Mouse (Mus musculus) granulocyte monocyte progenitor cell, adult 5-6 weeks (primary cell): ENCODE measurements around the gene Grip1. TPM values are rescaled to one million over a fixed set of nuclear protein-coding genes. Genes with fewer than 3 reads are reported as not detected.

Experiments used
- ATAC-seq: replicated peaks from 2 replicates; pipeline ENCODE4 v1.8.0; 2016; ENCODE audit warnings: mild to moderate bottlenecking, moderate TSS enrichment, inconsistent platforms; ENCODE audit not compliant: poor library complexity, severe bottlenecking
- total RNA-seq, 2 experiments: library from RNA; stranded (forward) in 1 of 2; stranded (reverse) in 1 of 2; fragments of 200-712, 200-1000 nt in 1 of 2; fragments of >200 nt in 1 of 2; fragmentation: Nextera tagmentation in 1 of 2; gene quantifications; 2 replicates each; pipeline ENCODE4 v1.2.3; 2014 to 2017

The Grip1 gene
- total RNA-seq, 2 experiments from 2014 or later: not detected

GRCm38 (mm10) chr10:119457121-119457520 lies 3.5 kb downstream of the Grip1 start:
- no peak for ATAC-seq

DNA sequence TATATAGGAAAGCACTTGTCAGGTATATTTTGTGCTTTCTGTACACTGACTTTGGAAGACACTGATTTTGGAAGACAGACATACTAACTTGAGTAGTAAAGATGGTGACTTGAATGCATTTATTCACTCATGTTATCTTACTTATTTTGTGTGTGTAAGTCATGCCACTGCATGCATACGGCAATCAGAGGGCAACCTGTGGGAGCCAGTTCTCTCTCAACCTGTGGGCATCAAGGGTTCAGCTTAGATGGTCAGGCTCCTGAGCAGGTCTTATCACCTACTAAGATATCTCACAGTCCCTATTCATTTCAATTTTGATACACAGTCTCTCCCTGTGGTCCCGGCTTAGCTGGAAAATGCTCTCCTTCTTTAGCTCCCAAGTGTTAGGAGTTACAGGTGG lies 5.4 kb downstream of the Grip1 start:
- no peak for ATAC-seq

- no peak for ATAC-seq
Measured at GRCm38 (mm10) chr10:119463345-119463744, 9.7 kb downstream of the Grip1 start.

DNA sequence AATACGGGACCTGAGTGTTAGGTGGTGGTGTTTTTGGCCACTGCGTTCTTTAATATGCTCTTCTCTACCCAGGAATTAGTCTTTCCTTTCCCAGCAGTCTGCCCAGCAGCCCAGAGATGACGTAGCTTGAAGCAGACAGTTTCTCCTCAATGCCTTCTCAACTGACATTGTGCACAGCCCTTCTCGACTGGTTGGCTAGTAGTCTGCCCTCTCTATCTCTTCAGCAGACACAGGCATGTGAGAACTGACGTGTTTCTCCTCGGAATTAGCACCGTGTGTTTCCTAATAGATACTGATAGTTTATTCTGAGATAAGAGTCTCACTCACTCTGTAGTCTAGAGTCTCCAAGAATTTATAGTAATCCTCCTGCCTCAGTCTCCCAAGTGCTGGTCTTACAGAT lies 10.2 kb downstream of the Grip1 start:
- no peak for ATAC-seq

GRCm38 (mm10) chr10:119467976-119468375 lies 14.3 kb downstream of the Grip1 start:
- no peak for ATAC-seq

DNA sequence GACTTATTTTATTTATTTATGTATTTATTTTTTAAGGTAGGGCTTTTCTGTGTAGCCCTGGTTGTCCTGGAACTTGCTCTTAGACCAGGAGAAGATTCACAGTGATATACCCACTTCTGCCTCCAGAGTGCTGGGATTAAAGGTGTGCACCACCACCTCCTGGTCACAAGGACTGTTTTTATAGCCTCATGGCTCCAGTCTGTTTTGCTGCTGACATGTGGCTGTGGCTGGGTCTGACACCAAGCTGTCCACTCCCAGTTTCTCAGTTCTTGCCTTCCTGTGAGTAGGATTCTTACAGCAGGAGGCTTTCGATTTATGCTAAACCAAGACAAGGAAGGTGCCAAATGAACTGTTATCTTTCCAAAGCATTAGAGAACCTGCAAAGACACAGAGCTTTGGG lies 16.5 kb downstream of the Grip1 start:
- no peak for ATAC-seq

GRCm38 (mm10) chr10:119475166-119475565 lies 21.5 kb downstream of the Grip1 start:
- no peak for ATAC-seq

- no peak for ATAC-seq
Measured at GRCm38 (mm10) chr10:119477661-119478060, 24.0 kb downstream of the Grip1 start.

DNA sequence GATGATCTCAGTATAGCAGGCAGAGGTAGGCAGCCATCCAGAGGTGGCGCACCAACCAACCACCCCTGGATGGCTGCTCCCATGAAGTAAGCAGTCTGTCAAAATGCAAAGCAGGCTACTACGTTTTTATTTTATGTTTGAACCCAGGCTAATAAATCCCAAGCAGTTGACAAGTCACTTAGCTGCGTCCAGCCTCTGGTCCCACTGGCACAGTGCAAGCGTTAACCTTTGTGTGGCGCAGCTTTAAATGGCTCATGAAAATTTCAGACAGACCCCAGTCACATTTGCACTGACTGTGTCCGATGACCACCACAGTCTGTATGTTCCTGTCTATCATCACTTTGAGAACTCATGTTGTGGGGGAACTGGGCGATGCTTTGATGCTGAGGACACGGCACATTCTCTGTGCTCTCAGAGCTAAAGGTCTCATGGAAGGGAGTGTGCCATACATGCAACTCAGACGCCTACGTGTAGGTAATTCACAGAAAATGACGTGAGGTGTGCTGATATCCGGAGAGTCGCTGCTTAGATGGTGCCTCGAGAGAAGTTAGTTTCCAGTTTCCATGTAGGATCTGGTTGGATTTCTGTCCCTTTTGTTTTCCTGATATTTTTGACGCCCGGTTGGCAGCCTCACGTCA lies 29.6 kb downstream of the Grip1 start:
- ATAC-seq: no peak

- no peak for ATAC-seq
Measured at GRCm38 (mm10) chr10:119483766-119484165, 30.1 kb downstream of the Grip1 start.

DNA sequence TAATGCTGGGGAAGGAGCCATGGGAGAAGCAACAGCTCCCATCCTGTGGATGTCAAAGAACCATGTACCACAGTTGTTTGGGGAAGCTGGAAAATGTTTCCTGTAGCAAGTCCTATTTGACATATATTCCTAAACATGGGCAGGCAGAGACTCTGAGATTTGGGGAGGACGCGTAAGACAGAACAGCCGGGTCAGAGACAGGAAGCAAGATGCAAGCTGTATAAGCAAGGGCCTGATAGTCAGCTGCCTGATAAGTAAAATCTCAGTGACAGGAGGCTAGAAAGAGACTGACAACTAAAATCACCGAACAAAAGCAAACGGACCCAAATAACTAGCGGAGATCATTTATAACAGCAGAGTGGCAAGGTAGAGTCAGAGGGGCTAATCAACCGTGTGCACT lies 33.3 kb downstream of the Grip1 start:
- no peak for ATAC-seq

DNA sequence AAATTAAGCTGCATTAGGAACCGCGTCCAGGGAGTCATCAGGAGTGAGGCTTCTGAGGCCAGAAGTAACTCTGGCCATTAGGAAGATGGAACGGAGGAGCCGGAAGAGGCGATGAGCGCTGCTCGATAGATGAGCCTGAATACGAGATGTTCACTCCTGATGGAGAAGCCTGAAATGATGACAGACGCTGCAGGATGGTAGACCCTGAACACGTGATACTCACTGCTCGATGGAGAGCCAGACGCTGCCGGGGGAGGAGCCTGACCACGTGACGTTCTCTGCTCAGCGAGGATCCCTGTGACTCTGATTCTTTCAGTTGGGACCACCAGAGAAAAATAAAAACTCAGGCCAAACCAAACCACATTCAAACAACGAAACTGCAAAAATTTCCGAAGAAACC lies 37.2 kb downstream of the Grip1 start:
- ATAC-seq: no peak

DNA sequence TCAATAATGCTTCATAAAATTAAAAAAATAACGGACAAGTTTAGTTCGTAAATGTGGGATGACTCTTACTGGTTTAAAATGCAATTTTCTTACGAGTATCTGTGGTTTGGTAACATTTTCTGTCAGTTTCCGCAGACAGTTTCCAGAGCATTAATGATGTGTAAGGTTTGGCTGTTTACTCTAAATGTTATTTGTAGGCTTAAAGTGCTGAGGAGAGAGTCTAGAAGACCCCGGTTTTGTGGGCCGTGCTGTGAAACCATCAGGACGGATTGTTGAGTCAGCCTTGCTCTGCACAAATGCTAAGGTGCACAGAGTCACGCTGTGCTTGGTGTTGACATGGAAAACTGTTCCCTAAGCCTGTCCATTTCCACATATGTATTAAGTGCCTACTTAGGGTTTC lies 41.7 kb downstream of the Grip1 start:
- ATAC-seq: no peak

DNA sequence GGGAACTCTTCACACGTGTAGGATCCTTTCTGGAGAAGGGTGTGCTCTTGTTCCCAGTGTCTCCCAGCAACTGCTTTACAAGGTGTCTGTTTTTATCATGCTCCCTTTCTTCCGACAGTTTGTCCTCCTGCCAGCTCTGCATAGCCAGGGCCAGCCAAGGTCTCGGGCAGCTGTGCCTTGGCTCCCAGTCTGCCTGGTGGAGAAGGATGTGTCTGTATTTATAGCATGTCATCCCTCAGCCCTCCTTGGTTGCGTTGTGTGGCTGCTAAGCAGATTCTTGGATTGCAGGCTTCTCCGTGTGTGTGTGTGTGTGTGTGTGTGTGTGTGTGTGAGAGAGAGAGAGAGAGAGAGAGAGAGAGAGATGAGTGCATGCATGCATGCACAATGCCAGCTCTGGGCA lies 42.6 kb downstream of the Grip1 start:
- no peak for ATAC-seq

GRCm38 (mm10) chr10:119521686-119522085 lies 68.1 kb downstream of the Grip1 start:
- ATAC-seq: no peak

DNA sequence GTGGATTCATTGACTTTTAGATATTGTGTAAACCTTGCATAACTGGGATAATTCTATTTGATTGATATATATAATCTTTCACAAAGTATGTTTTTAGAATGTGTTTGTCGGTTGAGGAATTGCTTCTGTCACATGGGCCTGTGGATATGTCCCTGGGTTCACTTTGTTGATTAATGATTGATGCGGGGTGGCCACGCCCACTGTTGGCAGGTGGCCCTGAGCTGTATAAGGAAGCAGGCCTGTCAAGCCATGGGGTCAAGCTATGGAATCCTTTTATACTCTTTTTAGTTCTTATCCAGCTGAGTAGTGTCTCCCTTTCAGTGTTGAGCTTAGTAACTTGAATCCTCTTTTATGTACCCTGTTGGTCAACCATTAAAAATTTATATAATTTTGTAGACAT lies 72.1 kb downstream of the Grip1 start:
- no peak for ATAC-seq

- ATAC-seq: no peak
Measured at GRCm38 (mm10) chr10:119534852-119535251, 81.2 kb downstream of the Grip1 start.

GRCm38 (mm10) chr10:119541655-119542054 lies 88.0 kb downstream of the Grip1 start:
- no peak for ATAC-seq

- ATAC-seq: no peak
Measured at GRCm38 (mm10) chr10:119543771-119544170, 90.1 kb downstream of the Grip1 start.

DNA sequence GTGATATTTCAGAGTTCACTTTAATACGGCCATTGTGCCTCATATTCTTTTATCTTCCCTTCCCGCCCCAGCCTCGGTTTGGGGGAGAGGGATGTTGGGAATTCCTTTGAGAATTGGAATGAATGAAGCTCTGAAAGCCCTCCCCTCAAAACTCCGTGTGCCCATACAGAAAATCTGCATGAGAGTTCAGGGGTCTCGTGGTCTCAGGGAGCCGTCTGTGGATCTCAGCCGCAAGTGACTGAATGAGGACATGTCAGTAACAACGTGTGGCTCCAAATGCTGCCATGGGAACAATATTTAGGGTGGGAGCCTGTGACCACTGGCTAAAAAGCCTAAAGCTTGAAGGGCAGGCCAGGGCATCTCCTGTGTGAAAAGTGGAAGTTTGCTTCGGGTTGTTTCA lies 91.1 kb downstream of the Grip1 start:
- ATAC-seq: no peak

DNA sequence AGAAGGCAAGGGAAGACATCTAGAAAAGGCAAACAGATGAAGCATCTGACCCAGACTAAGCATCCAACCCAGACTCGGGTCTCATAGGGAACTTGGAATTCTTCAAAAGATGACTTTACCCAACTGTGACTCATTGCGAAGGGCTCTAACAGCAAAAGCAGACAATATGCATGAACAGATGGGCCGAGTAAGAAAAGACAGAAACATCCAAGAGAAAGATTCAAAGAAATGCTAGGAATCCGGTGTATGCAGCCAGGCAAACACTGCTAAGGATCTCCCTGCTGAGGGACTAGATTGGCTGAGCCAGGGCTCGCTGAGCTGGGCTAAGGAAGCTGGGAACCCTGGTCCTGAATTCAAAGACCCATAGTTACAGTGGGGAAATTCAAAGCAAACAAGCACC lies 94.2 kb downstream of the Grip1 start:
- no peak for ATAC-seq

GRCm38 (mm10) chr10:119548774-119549173 lies 95.1 kb downstream of the Grip1 start:
- ATAC-seq: no peak

- ATAC-seq: no peak
Measured at GRCm38 (mm10) chr10:119550630-119551029, 97.0 kb downstream of the Grip1 start.
